20 mouse cellular contexts compared by ENCODE assay signal in the genomic region with DNA sequence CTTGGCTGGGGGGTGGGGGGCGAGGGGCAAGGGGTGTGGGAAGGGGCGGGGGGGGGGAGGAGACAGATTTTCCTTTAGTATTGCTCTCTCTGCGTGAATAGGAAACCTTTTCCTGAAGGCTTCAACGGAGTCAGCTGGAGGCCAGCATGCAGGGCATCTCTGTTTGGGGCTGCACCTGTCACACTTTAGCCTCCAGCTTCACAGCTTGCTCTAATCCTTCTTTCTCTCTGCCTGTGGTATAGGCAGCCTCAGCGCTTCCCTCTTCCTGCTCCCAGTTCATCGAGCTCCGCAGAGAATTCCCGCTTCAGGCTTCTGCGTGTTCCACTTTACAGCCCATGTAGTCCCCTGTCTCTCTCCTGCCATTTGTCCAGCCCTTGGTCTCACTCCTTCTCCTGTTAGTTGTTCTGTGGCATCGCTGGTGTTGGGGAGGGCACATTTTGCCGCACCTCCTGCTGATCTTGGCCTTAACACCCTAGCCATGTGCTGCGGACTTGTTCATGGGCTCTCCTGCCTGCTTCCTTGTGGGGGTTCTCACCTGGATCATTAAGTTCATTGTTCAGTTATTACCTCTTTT. TPM values are rescaled to one million over a fixed set of nuclear protein-coding genes. Genes with fewer than 3 reads are reported as not detected.
DNase-seq lines count a peak whose midpoint lies in the region; ATAC-seq lines count a peak whose summit lies in the region.
"Had no signal": no experiment of that assay in that cellular context is flagged by ENCODE, and none has a peak within 500 bp of the region (broad histone marks: within the 10 kb centered on the region; RNA-seq: fewer than 3 reads in every experiment).

No protein-coding gene starts in this region.

- 15% methylated on average over 10 of the region's 12 CpGs for WGBS in forebrain, embryonic 14.5 days
- WGBS in forebrain, embryonic 16.5 days, result 17% methylated on average over 12 of the region's 12 CpGs

- no peak for ATAC-seq in forebrain, embryonic 14.5 days
- ATAC-seq in forebrain, embryonic 16.5 days, result no peak

- H3K9me3 ChIP-seq in forebrain, embryonic 14.5 days (replicated peaks; ENCODE audit: control insufficient read depth, low read length), result no peaks in the 10 kb centered on the region
- no peaks in the 10 kb centered on the region for H3K9me3 ChIP-seq in forebrain, embryonic 16.5 days (ENCODE audit: control insufficient read depth, low read length)
- H3K9me3 ChIP-seq: embryonic facial prominence, embryonic 13.5 days; kidney, embryonic 15.5 days; liver, embryonic 13.5 days; lung, embryonic 15.5 days had no signal

- H3K36me3 ChIP-seq in forebrain, embryonic 14.5 days (ENCODE audit: control insufficient read depth, insufficient read depth, low read length), result no peaks in the 10 kb centered on the region
- no peaks in the 10 kb centered on the region for H3K36me3 ChIP-seq in forebrain, embryonic 16.5 days (ENCODE audit: control insufficient read depth, insufficient read depth)
- H3K36me3 ChIP-seq: embryonic facial prominence, embryonic 13.5 days; heart, embryonic 12.5 days; kidney, embryonic 15.5 days; liver, embryonic 13.5 days; lung, embryonic 15.5 days had no signal

- no peak for DNase-seq in forebrain, embryonic 14.5 days (ENCODE audit: low spot score)
- DNase-seq in retina, postnatal 1 day, result peak; percentile 27
- DNase-seq in retina, embryonic 14.5 days (ENCODE audit: low spot score), result no peak
- peak; percentile 75 to 82 for DNase-seq in cerebellum, postnatal 36 days
- no peak for DNase-seq in frontal cortex, postnatal 10 days (ENCODE audit: low spot score in 2 of 2)
- DNase-seq in urinary bladder, postnatal 14 days (ENCODE audit: low spot score), result no peak
- no peak for DNase-seq in kidney, adult 8-10 months
- DNase-seq: adrenal gland, adult 8-10 months; heart, postnatal 36 days; liver, embryonic 13.5 days; right cerebral cortex, adult 18-20 months; thymus, postnatal 4 days had no signal

- no peaks in the 10 kb centered on the region for H3K4me1 ChIP-seq in forebrain, embryonic 14.5 days (ENCODE audit: control insufficient read depth, insufficient read depth, low read length)
- H3K4me1 ChIP-seq in forebrain, embryonic 16.5 days (replicated peaks; ENCODE audit: control insufficient read depth, insufficient read depth, low read length), result no peaks in the 10 kb centered on the region
- H3K4me1 ChIP-seq: heart, embryonic 12.5 days; liver, embryonic 13.5 days; lung, embryonic 15.5 days had no signal

- no peak overlapping the region for H3K27ac ChIP-seq in forebrain, embryonic 14.5 days (ENCODE audit: low read depth, low read length)
- no peak overlapping the region for H3K27ac ChIP-seq in forebrain, embryonic 16.5 days (ENCODE audit: low read length)
- H3K27ac ChIP-seq: embryonic facial prominence, embryonic 13.5 days; kidney, embryonic 15.5 days; liver, embryonic 13.5 days; lung, embryonic 15.5 days had no signal

- no peaks in the 10 kb centered on the region for H3K27me3 ChIP-seq in forebrain, embryonic 14.5 days (replicated peaks; ENCODE audit: control insufficient read depth, insufficient read depth, low read length)
- no peaks in the 10 kb centered on the region for H3K27me3 ChIP-seq in forebrain, embryonic 16.5 days (replicated peaks; ENCODE audit: control insufficient read depth, insufficient read depth, low read length)

- peak overlapping the region; percentile 21; the same call in 1 of the 2 replicates for H3K9ac ChIP-seq in forebrain, embryonic 14.5 days (ENCODE audit: low read length)
- H3K9ac ChIP-seq in forebrain, embryonic 16.5 days (replicated peaks; ENCODE audit: low read depth, low read length), result no peak overlapping the region
- H3K9ac ChIP-seq: embryonic facial prominence, embryonic 13.5 days; heart, embryonic 12.5 days; kidney, embryonic 15.5 days; liver, embryonic 13.5 days; lung, embryonic 15.5 days had no signal

- no peak overlapping the region for H3K4me3 ChIP-seq in forebrain, embryonic 14.5 days (ENCODE audit: low read depth, low read length)
- H3K4me3 ChIP-seq in forebrain, embryonic 16.5 days (replicated peaks; ENCODE audit: low read length), result no peak overlapping the region
- H3K4me3 ChIP-seq: embryonic facial prominence, embryonic 13.5 days; heart, embryonic 12.5 days; kidney, embryonic 15.5 days; liver, embryonic 13.5 days; lung, embryonic 15.5 days had no signal

- H3K4me2 ChIP-seq in forebrain, embryonic 14.5 days (ENCODE audit: low read length), result no peak overlapping the region
- H3K4me2 ChIP-seq in forebrain, embryonic 16.5 days (ENCODE audit: low read length), result no peak overlapping the region
- H3K4me2 ChIP-seq: embryonic facial prominence, embryonic 13.5 days; heart, embryonic 12.5 days; kidney, embryonic 15.5 days; liver, embryonic 13.5 days; lung, embryonic 15.5 days had no signal

RNA-seq across cellular contexts. Expression of a gene that starts 51.7 kb away (rescaled TPM):
- 24.1 and 28.9 TPM in 2 replicates for polyA plus RNA-seq in forebrain, embryonic 14.5 days (2014; fragmentation: Nextera tagmentation; extraction: Ambion mirVana)
- polyA plus RNA-seq in forebrain, embryonic 16.5 days (2015; fragmentation: Nextera tagmentation; extraction: Ambion mirVana), result 33.6 and 45.1 TPM in 2 replicates

RNA-seq across cellular contexts. Expression of a gene that starts 53.4 kb away (rescaled TPM):
- polyA plus RNA-seq in forebrain, embryonic 14.5 days (2014; fragmentation: Nextera tagmentation; extraction: Ambion mirVana), result 0.41 and 0.56 TPM in 2 replicates
- 0.26 TPM in 1 of 2 replicates, not detected in the other for polyA plus RNA-seq in forebrain, embryonic 16.5 days (2015; fragmentation: Nextera tagmentation; extraction: Ambion mirVana)
- polyA plus RNA-seq: gonadal fat pad, adult 2 months; heart, embryonic 12.5 days; large intestine, adult 2 months; liver, embryonic 13.5 days; lung, embryonic 15.5 days; small intestine, adult 2 months had no signal

Comparison
In these comparisons a context has a peak if more than half of its experiments do, and no peak if none do; other contexts are left out.
1. DNase-seq: peak in retina, postnatal 1 day (single experiment) and cerebellum, postnatal 36 days (2 of 2); none in forebrain, embryonic 14.5 days (single experiment), retina, embryonic 14.5 days (single experiment), frontal cortex, postnatal 10 days (0 of 2), urinary bladder, postnatal 14 days (single experiment) and kidney, adult 8-10 months (0 of 2).